Mouse (Mus musculus) lung, embryonic 14.5 days (tissue): ENCODE data around the gene Pfkl. TPM values are rescaled to one million over a fixed set of nuclear protein-coding genes. Genes with fewer than 3 reads are reported as not detected.

Experiments used
- ATAC-seq: fragments of 200-750 bp; cut with Nextera tagmentation; 2 replicates; pipeline ENCODE4 v1.8.0; 2017; ENCODE audit warnings: mild to moderate bottlenecking, moderate TSS enrichment, moderate library complexity; ENCODE audit not compliant: insufficient read depth
- DNase-seq: peaks from one replicate; pipeline ENCODE4 v3.0.0-alpha.2; 2015
- H3K27ac ChIP-seq: fragments of 300-500 bp; sonication (generic); 2 replicates; pipeline ENCODE4 v1.5.1; 2014; ENCODE audit warnings: low read depth, mild to moderate bottlenecking, moderate library complexity
- H3K27me3 ChIP-seq: fragments of 300-500 bp; sonication (generic); 2 replicates; pipeline ENCODE4 v1.6.1; 2014; ENCODE audit warnings: low read length, control low read depth; ENCODE audit not compliant: insufficient read depth
- H3K36me3 ChIP-seq: fragments of 300-500 bp; sonication (generic); 2 replicates; pipeline ENCODE4 v1.6.1; 2014; ENCODE audit warnings: control low read depth; ENCODE audit not compliant: insufficient read depth
- H3K4me1 ChIP-seq: fragments of 300-500 bp; sonication (generic); 2 replicates; pipeline ENCODE4 v1.6.1; 2014; ENCODE audit warnings: antibody characterized with exemption, control low read depth; ENCODE audit not compliant: insufficient read depth
- H3K4me2 ChIP-seq: fragments of 300-500 bp; sonication (generic); 2 replicates; pipeline ENCODE4 v1.6.1; 2014; ENCODE audit warnings: mild to moderate bottlenecking
- H3K4me3 ChIP-seq: fragments of 300-500 bp; sonication (generic); 2 replicates; pipeline ENCODE4 v1.5.1; 2014; ENCODE audit warnings: low read depth, low read length
- H3K9ac ChIP-seq: fragments of 300-500 bp; sonication (generic); 2 replicates; pipeline ENCODE4 v1.6.1; 2014
- H3K9me3 ChIP-seq: fragments of 300-500 bp; sonication (generic); 2 replicates; pipeline ENCODE4 v1.6.1; 2016; ENCODE audit warnings: low read depth, low read length, control low read depth
- CTCF ChIP-seq: IDR thresholded peaks from 2 replicates; pipeline ENCODE4 v1.5.1; 2016; ENCODE audit warnings: antibody characterized with exemption, low read depth
- WGBS: fragments of 180-500 bp; shearing (Covaris S2); extraction: QIAGEN DNeasy Blood & Tissue Kit; methylation state at CpG from one replicate; pipeline ENCODE4 v1.1.7; 2014; 5-methylcytosine and 5-hydroxymethylcytosine counted together
- polyA plus RNA-seq: library from polyadenylated mRNA; unstranded; fragments of >200 nt; fragmentation: Nextera tagmentation; extraction: Ambion mirVana; gene quantifications from 2 replicates; pipeline ENCODE4 v1.2.1, GENCODE M21; 2014

Gene Pfkl
- polyA plus RNA-seq, 1 experiment from 2014 or later, result 160 TPM

DNA sequence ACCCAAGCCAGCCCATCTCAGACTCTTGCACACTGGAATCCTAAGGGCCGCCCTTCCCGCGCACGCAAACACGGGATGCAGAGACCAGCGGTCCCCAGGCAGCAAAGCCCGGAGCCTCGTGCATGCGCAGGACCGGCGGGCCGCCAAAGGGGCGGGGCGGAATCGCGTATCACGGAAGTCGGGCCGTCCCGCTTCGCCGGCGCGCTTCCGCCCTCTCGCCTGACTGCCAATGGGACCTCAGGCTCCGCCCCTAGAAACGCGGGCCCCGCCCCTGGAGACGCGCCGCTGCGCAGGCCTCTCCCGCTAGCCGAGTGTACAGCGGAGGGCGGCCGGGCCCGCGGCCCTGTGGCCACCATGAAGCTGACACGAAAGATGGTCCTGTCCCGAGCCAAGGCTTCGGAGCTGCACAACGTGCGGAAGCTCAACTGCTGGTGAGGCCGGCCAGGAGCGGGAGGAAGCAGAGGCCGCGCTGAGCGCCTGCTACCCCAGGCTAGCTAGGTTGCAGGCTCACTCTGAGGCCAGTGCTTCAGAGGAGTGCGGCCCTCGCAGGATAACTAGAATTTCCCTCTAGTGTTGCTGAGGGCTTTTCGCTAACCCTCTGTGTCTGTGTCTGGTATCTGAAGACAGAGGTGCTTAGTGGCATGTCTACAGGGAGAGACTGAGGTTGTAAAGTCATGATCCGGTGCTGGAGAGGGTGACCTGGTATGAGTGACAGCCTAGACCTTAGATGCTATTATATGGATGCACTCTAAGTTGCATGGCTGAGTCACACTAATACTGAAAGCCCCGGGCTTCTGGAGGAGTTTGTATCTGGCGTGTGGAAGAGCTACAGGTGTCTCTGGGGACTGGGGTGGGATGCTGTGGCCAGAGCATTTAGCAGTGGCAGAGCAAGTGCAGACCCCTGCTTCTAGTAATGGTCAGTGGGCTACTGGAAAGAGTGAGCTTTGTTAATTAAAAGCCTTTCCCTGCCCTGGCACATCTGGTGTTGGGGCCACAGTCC is 31.2 kb downstream of the Pfkl start, which contains the start of gene 1810043G02Rik:
TSS of gene 1810043G02Rik (plus strand) at position 174 of the 1,000 bp plus-strand sequence.
- Histone ChIP-seq H3K27ac (no peak within 1 kb of the TSS), H3K9ac (peak within 1 kb of the TSS; percentile 60)
- peak; percentile 97 for ATAC-seq

DNA sequence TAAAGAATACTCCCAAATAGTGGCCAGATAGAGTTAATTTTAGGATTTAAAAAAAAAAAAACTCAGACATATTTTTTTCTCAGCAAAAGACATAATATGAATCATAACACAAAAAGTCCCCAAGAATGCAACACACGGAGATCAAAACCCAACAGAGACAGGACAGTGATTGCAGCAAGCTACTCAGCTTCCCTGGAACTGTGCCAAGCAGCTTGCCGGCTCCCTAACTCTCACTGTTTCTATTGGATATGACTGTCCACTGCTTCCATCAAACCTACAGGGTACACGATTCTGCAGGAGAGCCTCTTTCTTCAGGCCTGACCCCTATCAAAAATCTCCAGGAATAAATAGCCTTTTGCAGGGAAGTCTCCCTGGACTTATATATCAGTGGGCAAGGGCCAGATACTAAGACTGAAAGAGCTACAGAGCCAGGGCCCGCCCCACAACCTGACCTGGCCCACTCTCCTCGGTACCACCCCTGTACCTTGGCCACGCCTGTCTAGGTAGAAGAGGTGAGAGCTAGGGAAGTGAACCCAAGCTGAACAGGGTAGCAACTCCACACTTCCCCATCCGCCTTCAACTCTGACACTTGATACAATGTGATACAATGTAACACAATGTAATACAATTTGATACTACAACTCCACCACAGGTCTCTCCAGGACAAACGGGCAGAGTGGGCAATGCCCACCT is 33.3 kb downstream of the Pfkl start:
- Histone ChIP-seq H3K9ac (no peak overlapping the region), H3K27me3 (no peaks in the 10 kb centered on the region), H3K27ac (no peak overlapping the region), H3K4me1 (no peaks in the 10 kb centered on the region), H3K4me3 (no peak overlapping the region), H3K9me3 (no peaks in the 10 kb centered on the region), H3K36me3 (0 out of 2 replicates have a peak, but pooled peaks cover 4% of the 10 kb centered on the region), H3K4me2 (no peak overlapping the region)
- ATAC-seq (no peak), DNase-seq (peak; percentile 77)
- no peak for TF ChIP-seq CTCF
- WGBS, result 57% methylated on average over 8 of the region's 8 CpGs

More for the DNA sequence above, 31.2 kb downstream of the Pfkl start, which contains the start of gene 1810043G02Rik:
- peak within 1 kb of the TSS; percentile 81 for H3K4me2 ChIP-seq
- under 1% methylated on average over 57 of the region's 57 CpGs for WGBS
- TF ChIP-seq CTCF, result no peak
- H3K4me3 ChIP-seq, result peak within 1 kb of the TSS; percentile 65
- H3K36me3 ChIP-seq, result 0 out of 2 replicates have a peak, but pooled peaks cover 4% of the 10 kb centered on the region
- no peaks in the 10 kb centered on the region for H3K27me3 ChIP-seq
- peak; percentile 99 for DNase-seq
- no peaks in the 10 kb centered on the region for H3K4me1 ChIP-seq
- H3K9me3 ChIP-seq, result no peaks in the 10 kb centered on the region

DNA sequence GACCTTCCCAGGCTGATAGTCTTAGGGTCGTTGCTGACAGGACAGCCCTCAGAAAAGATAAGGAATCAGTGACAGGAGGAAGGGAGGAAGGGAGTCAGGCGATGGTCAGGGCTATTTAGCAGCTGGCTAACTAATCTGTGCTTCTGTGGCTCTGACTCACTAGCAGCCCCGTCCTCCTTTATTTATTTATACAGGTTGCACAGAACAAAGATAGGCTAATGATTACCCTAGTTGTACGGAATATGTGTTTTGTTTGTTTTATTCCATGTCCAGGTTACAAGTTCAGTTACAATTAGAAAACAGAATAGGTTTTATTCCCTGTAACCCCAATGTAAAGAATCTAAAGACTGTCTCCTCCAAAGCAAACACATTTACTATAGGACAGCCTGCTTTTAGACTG is 34.2 kb downstream of the Pfkl start:
- ATAC-seq, result no peak
- no peak for TF ChIP-seq CTCF

DNA sequence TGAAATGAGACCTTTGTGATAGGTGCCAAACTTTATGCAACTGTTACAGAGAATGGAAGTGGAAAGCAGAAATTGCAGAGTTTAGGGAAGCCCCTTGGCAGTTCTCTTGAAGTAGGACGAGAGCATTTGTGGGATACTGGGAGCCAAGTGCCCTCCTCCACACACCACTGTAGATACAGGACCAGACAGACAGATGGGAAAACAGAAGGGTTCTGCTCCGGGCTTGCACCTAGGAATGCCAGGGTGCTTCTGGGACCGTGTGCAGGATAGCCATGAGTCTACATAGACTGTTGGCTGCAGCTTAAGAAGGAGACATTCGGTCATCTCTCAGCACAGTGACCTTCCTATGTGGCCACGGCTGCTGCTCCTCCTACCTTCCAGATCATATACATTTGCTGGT is 35.1 kb downstream of the Pfkl start:
- Histone ChIP-seq H3K9me3 (no peaks in the 10 kb centered on the region), H3K4me1 (no peaks in the 10 kb centered on the region), H3K4me3 (no peak overlapping the region), H3K4me2 (no peak overlapping the region), H3K9ac (no peak overlapping the region), H3K27me3 (peaks cover 10% of the 10 kb centered on the region), H3K36me3 (no peaks in the 10 kb centered on the region), H3K27ac (no peak overlapping the region)
- ATAC-seq (no peak), DNase-seq (no peak)
- WGBS, result 64% methylated on average over 5 of the region's 5 CpGs
- no peak for TF ChIP-seq CTCF

More for the DNA sequence above, 34.2 kb downstream of the Pfkl start:
- Histone ChIP-seq H3K27me3 (0 out of 2 replicates have a peak, but pooled peaks cover 1% of the 10 kb centered on the region), H3K4me3 (no peak overlapping the region), H3K4me1 (no peaks in the 10 kb centered on the region), H3K9me3 (no peaks in the 10 kb centered on the region), H3K4me2 (no peak overlapping the region), H3K36me3 (0 out of 2 replicates have a peak, but pooled peaks cover 4% of the 10 kb centered on the region), H3K27ac (0 out of 2 replicates have a peak overlapping the region, but pooled peaks have one; percentile 16), H3K9ac (no peak overlapping the region)
- DNase-seq, result no peak
- 6% methylated on average over 4 of the region's 4 CpGs for WGBS

DNA sequence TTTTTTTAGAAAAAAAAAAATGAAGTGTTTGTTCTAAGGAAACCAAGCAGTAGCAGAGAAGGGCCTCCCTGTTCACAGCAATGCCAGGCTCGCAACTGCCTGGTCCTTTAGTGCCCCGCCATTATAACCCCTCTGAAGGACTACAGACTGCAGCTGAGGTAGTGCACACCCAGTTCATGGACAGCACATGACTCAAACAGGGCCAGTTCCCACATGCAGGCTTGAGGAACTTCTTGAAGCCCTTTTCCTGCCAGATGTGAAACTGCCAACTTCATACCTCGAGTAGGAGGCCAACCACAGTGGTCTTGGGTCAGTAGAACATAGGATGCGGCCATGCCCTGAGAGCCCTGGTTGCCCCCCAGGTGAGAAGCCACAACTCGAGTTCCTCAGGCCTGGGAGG is 35.6 kb downstream of the Pfkl start:
- H3K9ac ChIP-seq, result no peak overlapping the region
- no peak for ATAC-seq
- WGBS, result 46% methylated on average over 5 of the region's 5 CpGs
- no peaks in the 10 kb centered on the region for H3K4me1 ChIP-seq
- DNase-seq, result no peak
- TF ChIP-seq CTCF, result no peak
- no peaks in the 10 kb centered on the region for H3K36me3 ChIP-seq
- no peak overlapping the region for H3K4me2 ChIP-seq
- no peak overlapping the region for H3K27ac ChIP-seq
- peaks cover 14% of the 10 kb centered on the region for H3K27me3 ChIP-seq
- no peak overlapping the region for H3K4me3 ChIP-seq
- H3K9me3 ChIP-seq, result no peaks in the 10 kb centered on the region

DNA sequence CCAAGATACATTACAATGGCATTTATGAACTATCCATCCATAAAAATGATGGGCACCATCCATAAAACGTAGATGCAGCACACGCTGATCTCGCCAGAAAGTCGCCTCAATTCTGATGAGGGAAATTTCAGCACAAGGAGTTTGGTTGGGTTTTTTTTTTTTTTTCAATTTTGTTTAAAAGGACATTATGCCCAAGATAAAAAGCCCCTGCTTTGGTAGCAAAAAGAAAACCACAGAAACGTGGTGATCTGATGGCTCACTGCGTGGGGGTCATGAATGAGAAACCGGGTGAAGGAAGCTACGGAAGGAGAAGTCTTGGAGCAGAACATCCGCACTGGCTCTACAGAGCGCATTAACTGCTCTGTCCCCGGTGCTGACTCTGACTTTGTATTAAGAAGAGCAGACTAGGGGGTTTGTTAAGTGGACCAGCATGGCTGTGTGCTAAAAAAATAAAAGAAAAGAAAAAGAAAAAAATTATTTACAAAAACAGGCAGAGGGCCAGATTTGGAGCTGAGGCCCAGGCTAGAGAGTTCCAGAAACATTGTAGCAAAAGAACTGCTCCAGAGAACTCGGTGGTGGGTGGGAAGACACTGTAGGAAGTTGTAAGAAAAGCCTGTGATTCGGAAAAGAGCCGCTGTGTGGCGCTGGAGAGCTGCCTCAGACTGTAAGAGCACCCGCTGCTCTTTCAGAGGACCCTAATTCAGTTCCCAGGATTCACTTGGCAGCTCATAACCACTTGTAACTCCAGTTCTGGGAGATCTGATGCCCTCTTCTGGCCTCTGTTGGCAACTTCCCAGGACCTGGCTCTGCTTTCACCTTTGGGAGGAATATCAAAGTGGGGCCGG is 38.0 kb downstream of the Pfkl start:
- 60% methylated on average over 17 of the region's 17 CpGs for WGBS
- no peak overlapping the region for H3K9ac ChIP-seq
- no peak for ATAC-seq
- no peak overlapping the region for H3K4me3 ChIP-seq
- H3K27ac ChIP-seq, result no peak overlapping the region
- TF ChIP-seq CTCF, result peak; percentile 20; the same call in 1 of the 2 replicates
- no peaks in the 10 kb centered on the region for H3K36me3 ChIP-seq
- no peak overlapping the region for H3K4me2 ChIP-seq
- no peaks in the 10 kb centered on the region for H3K9me3 ChIP-seq
- DNase-seq, result peak; percentile 64
- peaks cover 30% of the 10 kb centered on the region for H3K27me3 ChIP-seq
- H3K4me1 ChIP-seq, result no peaks in the 10 kb centered on the region
